Mouse (Mus musculus) urinary bladder, postnatal 10 days (tissue): ENCODE measurements around the gene Yeats2.

Experiments used
- DNase-seq: peaks from one replicate; pipeline ENCODE4 v3.0.0; 2022; ENCODE audit warnings: low spot score

Yeats2 gene

GRCm38 (mm10) chr16:20191161-20191882, 50.5 kb downstream of the Yeats2 start:
- no peak for DNase-seq

- DNase-seq: no peak
These were observed 51.2 kb downstream of the Yeats2 start for GRCm38 (mm10) chr16:20192043-20192442.

DNA sequence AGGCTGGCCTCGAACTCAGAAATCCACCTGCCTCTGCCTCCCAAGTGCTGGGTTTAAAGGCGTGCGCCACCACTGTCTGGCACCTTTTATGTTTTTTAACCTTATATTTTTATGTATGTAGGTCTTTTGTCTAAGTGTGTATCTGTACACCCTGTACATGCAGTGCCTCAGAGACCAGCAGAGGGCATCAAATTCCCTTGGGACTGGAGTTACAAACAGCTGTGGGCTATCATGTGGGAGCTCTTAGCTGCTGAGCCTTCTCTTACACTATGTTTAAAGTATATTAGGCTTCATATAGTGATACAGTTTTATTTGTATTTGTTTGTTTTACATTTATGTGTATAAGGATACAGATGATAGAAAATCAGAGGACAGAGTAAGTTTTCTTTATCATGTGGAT, 54.7 kb downstream of the Yeats2 start:
- DNase-seq: no peak

- DNase-seq: no peak
These were observed 56.1 kb downstream of the Yeats2 start for GRCm38 (mm10) chr16:20196962-20197361.

- DNase-seq: no peak
These were observed 58.8 kb downstream of the Yeats2 start for GRCm38 (mm10) chr16:20199501-20200201.

- DNase-seq: no peak
These were observed 72.8 kb downstream of the Yeats2 start for GRCm38 (mm10) chr16:20213591-20214226.

DNA sequence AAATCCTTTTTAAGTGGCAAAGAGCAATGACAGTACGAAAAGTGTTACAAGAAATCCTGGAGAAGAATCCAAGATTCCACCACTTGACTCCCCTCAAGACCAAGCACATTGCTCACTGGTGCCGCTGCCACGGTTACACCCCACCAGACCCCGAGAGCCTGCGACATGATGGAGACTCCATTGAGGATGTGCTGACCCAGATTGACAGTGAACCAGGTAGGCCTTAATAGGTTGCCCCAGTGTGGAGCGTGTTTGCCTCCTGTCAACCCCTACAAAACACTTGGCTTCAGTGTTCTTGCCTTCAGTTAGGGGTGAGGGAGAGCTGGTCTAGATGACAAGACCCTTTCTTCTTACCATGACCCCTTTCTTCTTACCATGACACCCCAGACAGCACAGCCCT, 81.9 kb downstream of the Yeats2 start:
- no peak for DNase-seq

GRCm38 (mm10) chr16:20226676-20227075, 85.8 kb downstream of the Yeats2 start:
- DNase-seq: no peak

DNA sequence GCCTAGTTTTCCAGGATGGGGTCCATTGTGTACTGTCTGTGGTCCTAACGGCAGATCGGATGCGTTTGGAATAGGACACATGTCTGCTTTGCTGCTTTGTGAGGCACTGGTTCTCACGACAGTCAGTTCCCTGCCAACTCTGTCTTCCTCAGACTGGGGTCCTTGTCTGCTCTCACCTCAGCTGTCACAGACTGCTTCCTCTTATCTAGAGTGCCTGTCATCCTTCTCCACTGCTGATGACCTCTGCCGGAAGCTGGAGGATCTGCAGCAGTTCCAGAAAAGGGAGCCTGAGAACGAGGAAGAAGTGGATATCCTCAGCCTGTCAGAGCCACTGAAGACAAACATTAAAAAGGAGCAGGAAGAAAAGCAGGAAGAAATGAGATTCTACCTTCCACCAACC, 86.6 kb downstream of the Yeats2 start:
- DNase-seq: no peak

DNA sequence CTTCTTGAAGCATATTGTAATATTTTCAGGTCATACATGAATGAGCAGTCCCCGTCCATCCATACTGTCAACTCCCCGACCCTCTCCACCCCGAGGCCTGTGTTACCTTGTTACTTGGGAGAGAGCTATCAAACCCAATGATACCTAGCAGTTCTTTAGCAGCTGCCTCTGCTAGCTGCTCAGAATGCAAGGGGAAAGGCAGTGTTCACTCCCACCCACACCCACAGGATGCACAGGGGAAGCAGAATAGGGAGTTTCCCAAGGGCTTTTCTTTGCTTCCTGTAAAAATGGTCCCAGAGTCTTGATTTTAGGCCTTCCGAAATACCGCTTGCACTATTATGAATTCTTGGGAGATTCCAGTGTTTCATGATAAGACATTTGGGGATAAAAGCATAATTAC, 87.3 kb downstream of the Yeats2 start:
- DNase-seq: no peak

GRCm38 (mm10) chr16:20234406-20234805, 93.5 kb downstream of the Yeats2 start:
- no peak for DNase-seq

GRCm38 (mm10) chr16:20237426-20237825, 96.6 kb downstream of the Yeats2 start:
- DNase-seq: no peak

GRCm38 (mm10) chr16:20238646-20239045, 97.8 kb downstream of the Yeats2 start:
- no peak for DNase-seq

DNA sequence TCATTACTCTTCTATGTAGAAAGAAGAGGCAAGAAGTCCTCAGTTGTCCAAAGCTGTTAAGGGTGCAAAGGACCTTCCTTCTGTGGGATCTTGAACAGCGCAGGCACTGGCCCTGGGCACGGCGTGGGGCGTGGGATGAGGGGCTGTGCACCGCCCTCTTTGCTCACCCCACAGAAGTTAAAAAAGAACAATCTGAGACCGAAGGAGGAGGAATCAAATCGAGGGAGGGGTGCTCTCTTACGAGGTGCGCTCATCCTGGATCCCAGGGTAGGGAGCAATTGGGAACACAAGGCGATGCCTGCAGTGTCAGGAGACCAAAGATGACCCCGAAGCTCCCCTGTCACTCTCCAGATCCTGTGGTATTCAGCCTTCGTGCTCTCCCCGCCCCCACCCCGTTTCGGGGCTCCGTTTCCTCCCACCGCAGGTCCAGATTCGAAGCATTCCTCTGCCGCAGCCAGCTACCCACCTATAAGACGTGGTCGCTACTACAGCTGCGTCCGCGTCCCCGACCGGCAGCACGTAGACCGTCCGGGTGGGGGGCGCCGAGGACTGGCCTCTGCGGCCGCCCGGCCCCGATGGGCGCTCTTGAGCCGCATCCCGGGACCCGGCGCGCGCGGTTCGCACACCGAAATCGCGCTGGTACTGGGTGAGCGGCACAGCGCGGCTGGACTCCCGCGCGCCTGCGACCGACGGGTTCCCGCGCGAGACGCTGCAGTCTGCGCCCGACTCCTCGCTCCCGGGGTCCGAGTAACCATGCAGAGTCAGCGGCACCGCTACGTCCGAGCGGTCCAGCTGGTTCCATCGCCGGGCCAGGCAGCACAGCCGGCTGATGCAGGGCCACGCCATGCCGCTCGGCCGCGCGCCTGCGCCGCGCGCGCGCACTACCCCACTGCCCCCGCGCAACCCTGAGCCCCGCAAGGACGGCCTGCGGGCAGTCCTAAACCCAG, 99.9 kb downstream of the Yeats2 start, which contains the start of gene Map6d1:
Gene Map6d1 (minus strand): TSS at position 891 of the 947 bp plus-strand sequence.
- DNase-seq: no peak

DNA sequence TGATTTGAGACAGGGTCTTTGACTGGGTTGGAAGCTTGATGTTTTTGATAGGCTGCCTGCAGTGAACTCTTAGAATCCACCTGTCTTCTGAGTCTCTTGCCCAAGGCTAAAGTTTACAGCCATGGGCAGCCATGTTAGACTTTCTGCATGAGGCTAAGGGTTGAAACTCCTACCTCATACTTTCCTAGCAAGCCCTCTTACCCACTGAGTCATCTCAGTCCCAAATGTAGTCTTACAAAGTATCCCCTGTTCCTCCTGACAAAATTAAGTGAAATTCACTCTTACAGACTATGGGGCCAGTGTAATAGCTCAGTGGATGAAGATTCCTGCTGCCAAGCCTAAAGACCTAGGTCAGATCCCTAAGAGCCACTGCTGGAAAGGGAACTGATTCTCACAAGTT, 106.2 kb downstream of the Yeats2 start:
- no peak for DNase-seq

- DNase-seq: no peak
These were observed 107.7 kb downstream of the Yeats2 start for GRCm38 (mm10) chr16:20248442-20249174.

- no peak for DNase-seq
These were observed 117.1 kb downstream of the Yeats2 start for GRCm38 (mm10) chr16:20257926-20258325.

DNA sequence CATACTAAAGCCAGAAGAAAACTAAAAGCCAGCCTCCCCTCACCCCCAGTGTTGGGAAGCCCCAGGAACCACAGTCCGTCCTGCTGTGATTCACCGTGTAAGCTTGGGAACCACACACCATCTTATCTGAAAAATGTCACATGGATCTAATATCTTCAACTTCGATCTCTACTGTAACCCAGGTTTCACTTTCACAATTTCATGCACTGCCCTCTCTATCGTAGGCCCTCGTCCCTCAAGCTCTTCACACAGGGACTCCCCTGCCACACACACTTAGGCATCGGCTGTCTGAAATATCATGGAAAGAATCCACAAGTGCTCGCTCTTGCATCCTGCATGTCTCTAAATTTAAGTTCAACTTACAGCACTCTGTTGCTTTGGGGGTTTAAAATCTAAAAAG, 124.2 kb downstream of the Yeats2 start:
- DNase-seq: no peak

- no peak for DNase-seq
These were observed 130.5 kb downstream of the Yeats2 start for GRCm38 (mm10) chr16:20271339-20271738.

- DNase-seq: no peak
These were observed 132.1 kb downstream of the Yeats2 start for GRCm38 (mm10) chr16:20272994-20273393.

DNA sequence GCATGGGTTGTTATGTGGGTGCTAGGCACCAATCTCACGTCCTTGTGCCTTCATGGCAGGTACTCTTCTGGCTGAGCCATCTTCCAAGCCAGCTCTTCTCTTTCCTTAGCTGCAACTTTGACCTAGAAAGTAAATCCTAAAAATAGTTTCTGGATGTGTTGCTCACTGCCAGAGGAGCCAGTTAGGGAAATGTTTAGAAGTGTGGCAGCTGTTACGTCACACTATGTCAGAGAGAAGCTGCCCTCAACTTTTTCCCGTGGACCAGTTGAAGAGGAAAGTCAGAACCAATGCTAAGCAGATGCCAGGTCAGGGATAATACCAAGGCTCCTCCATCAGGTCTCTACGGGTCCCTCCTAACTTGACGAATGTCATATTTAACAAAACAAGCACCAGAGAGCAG, 138.5 kb downstream of the Yeats2 start:
- DNase-seq: no peak
